Mouse (Mus musculus) cerebellum, postnatal 14 days (tissue): ENCODE results near the gene Dnah17.
A peak's percentile ranks its signal among the peaks of the same experiment; 100 is the strongest.

ENCODE experiments used
- DNase-seq, 2 experiments: peaks; one replicate each; pipeline ENCODE4 v3.0.0; 2021; ENCODE audit warnings: mixed read lengths in 2 of 2

The Dnah17 gene

DNA sequence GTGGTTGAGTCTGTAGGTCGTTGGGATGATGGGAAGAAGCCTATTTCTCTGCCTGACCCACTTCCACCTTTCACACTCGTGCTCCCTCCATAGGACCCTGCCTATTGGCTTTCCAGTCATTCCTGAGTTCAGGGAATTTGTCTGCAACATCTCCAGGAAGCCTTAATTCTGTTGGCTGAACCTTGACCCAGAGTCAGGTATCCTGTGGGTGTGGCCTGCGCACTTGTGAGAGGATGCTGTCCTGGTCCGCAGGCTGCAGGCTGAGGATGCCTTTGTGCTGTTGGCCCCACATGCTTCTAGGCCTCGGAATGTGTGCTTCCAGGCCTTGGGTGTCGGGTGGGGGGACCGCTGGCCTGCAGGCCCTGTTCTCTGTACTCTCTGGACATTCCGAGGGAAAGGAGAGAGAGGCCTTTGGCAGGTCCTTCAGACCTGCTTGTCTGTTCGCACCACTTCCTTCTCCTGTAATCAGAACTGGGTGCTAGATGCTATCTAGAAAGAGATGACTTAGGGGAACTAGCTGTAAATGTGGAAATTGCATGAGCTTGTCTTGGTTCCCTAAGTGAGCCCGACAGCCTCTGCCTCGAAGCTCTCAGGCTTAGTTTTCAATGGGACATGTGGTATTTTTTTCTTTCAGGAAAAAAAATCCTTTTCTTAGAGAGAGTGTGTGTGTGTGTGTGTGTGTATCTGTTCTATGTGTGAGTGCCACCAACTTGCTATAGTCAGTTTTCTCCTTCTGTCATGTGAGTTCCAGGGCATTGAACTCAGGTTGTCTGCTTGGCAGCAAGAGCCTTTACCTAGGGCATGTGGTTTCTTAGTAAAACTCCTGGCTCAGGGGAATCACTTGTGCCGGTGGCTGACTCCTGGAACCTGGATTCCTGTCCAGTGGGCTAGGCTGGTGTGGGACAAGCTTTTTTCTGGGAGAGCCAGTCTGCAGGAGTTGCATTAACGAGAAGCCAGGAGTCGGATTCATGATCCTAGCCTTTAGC, 137.0 kb downstream of the Dnah17 start:
- DNase-seq: no peak

DNA sequence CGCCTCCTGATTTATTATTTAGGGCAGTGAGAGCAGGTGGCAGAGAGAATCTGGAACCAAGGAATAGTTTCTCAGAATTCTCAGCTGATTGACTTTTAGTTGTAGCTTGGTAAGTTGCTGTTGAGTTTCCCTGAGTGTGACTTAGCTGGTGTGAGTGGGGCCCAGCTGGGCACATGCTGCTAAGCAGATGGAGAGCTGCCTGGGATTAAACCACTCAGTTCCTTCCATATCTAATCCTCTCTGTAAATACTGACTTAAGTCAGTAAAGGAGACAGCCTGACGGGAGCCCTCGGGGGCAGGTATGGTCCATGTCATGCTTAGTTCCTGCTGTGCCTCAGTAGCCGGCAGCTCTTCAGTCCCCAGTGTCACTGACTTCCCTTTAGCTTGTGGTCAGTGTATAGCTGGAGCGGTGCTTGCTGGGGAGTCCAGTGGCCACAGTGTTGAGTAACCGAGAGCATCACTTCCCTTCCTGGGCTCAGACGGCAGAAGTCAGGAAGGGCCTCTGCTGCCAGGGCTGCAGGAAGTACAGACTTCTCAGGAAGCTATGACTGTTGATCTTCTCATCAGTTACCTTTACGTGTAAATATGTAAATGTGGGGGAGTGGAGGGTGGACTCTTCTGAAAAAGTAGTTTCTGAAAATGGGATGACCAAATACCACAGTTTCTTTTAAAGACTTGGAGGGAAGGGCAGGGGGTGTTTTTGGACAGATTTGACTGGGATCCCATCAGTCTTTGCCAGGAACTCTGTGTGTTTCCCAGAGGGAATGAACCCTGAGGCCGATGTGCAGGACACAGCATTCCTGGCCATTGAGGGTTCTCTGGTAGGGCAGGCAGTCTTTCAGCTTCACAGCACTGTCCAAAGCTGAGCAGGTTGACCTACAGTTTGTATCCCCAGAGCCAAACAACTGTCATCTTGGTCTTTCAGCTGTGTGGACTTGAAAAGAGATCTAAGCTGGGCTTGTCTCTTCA, 138.6 kb downstream of the Dnah17 start:
- no peak for DNase-seq

DNA sequence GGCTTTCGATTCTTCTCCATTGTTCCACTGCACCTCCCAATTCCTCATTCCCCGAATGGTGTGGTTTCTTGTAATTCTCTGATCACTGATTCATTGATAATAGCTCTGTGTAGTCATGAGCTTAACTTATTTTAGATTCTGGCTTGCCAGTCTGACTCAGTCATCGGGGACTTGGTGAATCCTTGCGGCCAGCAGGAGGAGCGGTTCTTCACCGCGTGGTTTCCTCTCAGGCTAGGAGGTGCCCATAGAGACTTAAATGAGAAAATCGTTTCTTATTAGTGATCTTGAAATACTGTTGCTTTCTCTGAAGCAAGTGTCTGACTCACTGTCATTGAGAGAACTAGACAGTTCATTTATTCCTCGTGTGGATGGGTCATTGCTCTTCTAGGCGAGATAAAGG, 140.5 kb downstream of the Dnah17 start:
- no peak for DNase-seq

DNA sequence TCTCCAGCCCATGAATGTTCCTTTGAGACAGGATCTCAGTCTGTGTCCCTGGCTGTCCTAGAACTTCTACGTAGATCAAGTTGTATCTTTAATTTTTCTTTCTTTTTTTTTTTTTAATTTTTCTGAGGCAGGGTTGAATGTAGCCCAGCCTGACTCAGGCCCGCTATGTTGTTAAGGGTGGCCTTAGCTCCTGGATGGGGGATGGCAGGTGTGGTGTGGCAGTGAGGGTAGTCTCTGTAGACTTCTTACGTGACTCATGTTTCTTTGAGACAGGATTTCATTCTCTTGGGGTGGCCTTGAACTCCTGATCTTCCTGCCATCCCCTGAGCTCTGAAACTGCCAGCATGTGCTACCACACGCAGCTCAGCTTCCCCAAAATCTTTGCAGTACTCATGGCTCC, 141.2 kb downstream of the Dnah17 start:
- DNase-seq: no peak

DNA sequence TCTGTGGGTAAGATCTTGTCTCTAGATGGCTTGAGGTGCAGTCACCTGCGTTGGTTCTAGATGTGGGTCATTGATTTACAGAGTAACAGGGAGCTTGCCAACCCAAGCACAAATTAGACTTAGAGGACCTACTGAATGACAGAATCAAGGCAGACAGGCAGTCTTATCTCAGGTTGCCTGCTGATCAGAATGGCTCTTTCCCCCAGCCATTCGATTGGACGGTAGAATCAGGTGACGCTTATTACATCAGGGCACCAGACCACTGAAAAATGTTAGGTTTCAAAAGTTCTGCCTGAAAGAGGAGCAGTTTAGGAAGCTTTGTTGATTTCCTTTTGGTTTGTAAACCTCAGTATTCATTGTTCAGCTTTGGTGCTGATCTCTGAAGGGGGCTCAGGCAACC, 142.5 kb downstream of the Dnah17 start:
- DNase-seq: no peak

DNA sequence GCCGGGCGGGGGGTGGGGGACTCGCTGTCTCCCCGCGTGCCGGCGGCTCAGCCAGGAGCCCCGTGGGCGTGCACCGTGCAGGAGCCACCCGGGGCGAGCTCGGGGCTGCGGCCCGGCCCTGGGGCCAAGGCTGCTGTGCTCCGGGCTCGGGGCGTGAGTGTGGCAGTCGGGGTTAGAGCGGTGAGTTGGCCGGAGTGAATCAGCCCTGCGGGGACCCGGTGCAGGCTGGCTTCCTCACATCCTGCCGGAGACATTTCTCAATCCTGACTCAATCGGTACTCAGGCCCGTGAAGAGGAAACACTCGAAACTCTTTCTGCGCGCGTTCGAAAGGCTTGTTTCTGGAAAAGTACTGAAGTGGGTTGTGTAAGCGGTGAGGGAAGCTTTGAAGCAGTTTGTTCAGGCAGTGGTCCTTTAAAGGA, 143.4 kb downstream of the Dnah17 start:
- peak in 1 of 2 experiments; percentile 45 for DNase-seq

DNA sequence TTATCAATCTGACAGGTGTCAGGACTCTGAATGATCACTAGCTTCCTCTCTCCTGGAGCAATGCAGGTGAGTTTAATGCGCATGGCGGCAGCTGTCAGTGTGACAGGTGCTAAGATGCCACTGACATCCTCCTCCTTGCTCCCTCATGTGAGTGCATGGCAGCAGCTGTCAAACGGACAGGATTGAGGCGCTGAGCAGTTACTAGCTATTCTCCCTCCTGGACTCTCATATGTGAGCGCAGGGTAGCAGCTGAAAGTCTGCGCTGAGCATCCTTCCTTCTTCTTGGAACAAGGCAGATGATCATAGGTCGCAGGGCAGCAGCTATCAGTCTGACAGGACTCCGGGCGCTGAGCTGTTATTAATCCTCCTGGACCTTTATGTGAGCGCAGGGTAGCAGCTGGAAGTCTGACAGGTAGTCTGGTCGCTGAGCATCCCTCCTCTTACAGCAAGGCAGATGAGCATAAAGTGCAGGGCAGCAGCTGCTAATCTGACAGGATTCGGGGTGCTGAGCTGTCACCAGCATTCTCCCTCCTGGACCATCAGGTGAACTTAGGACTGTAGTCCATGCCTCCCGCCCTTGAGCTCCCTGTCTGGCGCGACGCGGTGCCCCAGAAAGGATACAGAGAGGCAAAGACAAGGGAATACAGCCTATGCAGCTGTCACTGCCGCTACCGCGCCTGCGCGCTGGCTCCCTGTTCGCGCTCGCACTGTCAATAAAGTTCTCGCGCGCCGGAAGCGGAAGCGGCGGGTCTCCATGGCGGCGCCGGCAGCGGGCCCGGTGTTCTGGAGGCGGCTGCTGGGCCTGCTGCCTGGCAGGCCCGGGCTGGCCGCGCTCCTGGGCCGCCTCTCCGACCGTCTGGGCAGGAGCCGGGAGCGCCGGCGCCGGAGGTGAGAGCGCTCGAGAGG, 144.1 kb downstream of the Dnah17 start, which contains the start of gene Pgs1:
TSS of gene Pgs1 (plus strand) at position 167 of the 906 bp plus-strand sequence.
- DNase-seq: peak; percentile 95

DNA sequence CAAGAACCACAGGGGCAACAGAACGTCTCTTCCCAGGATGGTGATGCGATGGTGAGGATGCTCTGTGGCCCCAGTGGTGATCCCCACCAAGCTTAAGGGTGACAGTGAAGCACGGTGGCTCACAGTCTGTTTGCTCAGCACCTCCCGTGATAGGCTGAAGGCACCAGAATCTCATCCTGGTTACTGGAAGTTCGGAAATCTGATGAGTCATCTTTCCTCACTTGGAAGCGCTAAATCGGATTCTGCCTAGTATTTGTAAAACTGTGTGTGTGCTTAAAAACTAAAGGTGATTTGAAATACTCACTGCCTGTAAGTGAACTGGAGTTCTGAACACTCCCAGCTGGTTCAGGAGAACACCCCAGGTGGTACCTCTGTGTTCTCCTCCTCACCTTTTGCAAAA, 146.7 kb downstream of the Dnah17 start:
- no peak for DNase-seq

DNA sequence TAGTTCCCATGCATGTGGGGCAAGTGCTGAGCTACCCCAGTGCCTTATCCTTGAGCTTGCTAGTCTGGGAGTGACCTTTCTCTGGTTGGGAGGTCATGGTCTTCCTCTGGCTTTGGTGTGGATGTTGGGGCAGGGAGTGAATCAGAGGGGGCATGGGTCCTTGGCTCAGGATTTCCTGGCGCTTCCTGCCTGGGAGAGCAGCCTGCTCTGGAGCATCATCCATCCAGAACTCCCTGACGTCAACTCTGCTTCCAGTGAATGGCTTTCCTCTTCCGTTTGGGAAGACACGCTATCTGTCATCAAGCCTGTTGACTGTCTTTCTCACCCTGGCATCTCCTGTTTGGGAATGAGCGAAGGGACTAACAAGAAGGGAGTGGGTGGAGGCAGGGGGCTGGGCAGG, 148.0 kb downstream of the Dnah17 start:
- DNase-seq: no peak

DNA sequence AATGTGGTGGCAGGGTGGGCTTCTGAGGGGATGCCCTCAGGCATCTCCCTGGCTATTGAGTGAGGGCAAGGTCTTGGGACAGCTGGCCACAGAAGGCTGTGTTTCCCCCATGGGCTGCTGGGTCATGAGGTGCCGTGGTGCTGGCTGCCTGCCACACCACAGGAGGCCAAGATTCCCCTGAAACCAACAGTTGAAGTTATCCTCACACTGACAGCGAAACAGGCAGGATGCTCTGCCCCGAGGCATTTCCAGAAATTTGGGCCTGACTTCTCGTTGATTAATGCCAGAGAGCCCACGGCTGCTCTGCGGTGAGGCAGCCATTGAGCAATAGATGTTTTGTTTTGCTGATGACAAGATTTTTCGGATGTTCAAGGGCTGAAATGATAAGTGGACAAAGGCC, 151.0 kb downstream of the Dnah17 start:
- DNase-seq: peak in 1 of 2 experiments; percentile 18

DNA sequence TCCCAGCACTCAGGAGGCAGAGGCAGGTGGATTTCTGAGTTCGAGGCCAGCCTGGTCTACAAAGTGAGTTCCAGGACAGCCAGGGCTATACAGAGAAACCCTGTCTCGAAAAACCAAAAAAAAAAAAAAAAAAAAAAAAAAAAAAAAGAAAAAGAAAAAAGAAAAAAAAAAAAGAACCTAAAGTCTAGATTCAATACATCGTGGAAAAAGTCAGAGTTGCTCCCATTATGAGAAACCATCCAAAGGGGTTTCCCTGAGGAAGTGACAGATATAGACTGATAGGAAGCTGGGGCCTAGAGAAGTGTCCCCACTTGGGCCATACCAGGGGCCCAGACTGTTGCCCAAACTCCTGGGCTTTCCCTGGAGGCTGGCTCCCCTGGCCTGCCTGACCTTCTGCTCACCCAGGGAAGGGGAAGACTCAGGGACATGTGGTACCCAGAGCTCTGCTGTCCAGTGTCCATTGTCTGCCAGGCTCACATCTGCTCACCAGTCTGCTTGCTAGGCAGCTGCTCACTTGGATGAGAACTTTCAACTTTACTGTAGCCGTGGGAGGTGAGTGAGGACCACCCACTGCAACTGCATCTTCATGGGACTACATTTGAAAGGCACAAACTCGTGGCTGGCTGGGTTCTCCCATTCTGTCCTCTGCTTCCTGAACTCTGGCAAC, 152.6 kb downstream of the Dnah17 start:
- DNase-seq: no peak

DNA sequence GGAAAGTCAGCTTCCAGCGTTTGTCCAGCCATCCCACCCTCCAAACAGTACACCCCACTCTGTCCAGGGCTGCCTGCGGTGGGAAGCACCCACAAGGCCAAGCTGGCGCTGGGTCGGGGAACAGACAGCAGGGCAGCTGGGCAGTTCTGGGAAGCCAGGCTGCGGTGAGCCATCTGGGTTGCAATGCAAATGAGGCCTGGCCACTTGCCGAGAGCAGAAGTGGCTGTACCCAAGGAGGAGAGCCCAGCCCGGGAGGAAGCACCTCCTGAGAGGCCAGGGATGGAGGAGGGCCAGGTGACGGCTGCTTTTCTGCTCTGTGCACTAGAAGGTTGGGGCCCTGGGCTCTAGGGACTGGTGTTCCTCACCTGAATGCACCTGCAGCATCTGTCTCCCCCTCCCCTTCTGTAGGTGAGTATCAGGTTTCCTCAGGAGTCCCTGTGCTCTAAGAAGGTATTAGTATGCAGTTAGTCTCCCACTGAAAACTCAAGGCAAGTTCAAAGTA, 154.3 kb downstream of the Dnah17 start:
- peak; percentile 75 to 89 for DNase-seq

DNA sequence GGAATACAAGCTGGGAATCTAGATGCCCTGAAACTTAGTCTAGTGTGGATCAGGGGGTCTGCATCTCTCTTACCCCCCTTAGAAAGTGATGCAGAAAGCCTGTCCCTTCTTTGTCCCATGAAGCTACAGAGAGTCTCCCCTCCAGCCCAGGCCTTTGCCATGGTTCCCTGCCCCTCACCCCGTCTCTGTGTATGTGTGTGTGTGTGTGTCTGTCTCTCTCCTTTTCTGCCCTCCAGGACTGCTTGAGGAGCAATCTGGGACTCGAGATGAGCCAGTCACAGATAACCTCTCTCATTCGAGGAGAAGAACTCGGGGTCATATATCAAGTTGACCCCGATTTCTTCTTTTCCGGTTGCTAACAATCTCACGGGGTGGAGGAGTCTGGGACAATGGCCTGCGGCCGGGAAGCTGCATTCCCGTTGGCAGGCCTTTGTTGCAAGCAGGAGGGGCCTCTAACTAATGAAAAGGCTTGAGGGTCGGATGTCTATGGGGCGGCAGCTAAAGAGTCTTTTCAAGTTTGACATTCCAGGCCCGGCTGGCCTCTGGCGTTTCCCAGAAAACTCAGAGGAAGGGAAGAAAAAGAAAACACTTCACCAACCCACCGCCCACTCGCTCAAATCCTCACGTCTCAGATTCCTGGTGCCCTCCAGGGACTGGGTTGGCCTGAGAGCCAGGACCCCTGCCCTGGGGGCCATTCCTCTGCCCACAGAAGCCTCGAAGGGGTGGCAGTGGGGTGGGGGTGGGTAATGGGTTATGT, 155.0 kb downstream of the Dnah17 start:
- DNase-seq: peak in 1 of 2 experiments; percentile 18

DNA sequence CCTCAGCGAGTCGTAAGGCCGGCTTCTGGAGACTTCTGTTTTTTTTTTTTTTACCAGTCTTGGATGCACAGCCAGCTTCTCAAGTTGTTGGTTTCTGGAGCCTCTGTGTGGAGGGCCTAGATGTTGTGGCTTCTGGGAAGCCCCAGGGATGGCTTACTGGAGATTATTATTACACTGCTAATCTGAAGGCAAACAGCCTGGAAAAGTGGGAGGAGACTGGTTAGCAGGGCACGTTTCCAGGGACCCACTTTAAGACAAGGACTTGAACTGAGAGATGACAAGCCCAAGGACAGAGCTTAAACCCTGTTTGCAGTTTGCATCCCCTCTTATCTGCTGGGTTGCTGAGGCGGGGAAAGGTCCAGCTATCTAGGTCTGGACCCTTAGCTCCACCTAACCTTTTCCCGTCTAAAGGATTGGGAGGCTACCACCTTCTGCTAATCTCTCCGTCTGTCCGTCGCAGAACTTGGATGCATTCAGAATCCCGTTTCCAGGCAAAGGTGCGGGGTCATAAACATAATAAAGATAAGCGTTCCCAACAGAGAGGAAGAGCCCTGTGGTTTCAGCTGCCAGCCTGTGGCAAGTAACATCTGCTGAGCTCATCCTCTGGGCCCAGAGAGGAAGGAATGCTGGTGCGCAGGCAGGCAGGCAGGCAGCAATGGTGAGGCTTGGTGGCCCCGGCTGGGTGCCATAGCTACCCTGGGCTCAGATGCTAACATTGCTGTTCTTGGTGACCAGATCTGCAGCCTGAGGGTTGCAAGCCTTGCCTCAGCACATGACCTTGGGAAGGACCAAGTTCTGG, 155.9 kb downstream of the Dnah17 start:
- no peak for DNase-seq

DNA sequence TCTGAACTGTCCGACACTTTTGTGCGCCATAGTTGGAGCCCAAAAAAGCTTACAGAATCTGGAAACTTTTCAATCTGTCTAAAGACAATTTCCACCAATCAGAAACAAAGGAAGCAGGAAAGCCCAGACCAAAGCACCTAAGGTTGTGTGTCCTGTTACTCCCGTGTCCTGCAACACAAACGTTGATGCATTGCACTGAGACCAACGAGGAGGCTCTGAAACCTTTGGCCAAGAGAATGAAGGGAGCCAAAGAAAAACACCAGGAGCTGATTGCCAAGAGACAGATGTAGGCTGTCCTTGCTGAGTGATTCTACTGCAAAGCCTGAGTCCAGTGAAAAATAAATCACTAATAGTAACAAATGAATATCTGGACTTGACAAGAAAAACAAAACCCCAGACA, 156.9 kb downstream of the Dnah17 start:
- DNase-seq: no peak

DNA sequence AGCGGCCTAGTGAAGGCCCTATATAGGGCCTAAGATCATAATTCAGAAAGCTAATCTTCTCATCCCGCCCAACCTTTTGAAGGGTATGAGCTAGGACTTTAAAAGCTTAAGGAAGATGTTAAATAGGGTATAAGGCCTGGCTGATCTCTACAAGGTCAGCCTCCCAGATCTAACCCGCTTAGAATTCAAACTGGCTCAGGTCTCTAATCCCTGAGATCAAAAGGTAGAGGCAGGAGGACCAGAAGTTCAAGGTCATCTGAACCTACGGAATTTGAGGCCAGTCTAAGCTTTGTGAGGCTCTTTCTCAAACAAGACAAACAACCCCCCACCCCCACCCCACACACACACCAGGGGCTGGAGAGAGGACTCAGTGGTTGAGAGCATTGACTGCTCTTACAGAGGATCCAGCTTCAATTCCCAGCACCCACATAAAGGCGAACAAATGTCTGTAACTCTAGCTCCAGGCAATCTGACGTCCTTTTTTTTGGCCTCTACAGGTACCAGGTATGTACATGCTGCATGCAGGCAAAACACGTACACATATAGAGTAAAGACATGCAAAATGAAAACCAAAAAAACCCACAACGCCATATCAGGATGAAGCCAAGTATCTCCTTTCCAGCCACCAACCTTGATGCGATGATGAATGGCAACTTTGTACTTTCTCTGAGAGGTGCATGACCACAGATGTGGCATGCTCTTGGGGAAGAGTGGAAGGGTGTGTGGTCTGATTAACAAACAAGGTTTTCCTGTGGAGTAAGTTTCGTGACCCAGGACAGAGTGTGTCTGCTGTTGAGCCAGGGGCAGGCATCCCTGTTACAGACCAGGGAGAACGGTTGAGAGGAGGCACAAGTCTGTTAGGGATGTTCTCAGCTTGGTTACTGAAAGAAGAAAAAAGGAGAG, 157.5 kb downstream of the Dnah17 start:
- DNase-seq: no peak
